Mouse (Mus musculus) frontal cortex, adult (tissue): ENCODE measurements around the gene Dhrs4.

Experiments
- ATAC-seq: cut with Nextera tagmentation; 2 replicates; pipeline ENCODE4 v1.9.2; 2017; ENCODE audit warnings: mild to moderate bottlenecking, moderate library complexity, mixed read lengths; ENCODE audit not compliant: low TSS enrichment

Gene Dhrs4

GRCm38 (mm10) chr14:55527940-55528339 lies 49.4 kb downstream of the Dhrs4 start:
- no peak for ATAC-seq

- ATAC-seq = no peak
These were observed 57.7 kb downstream of the Dhrs4 start for GRCm38 (mm10) chr14:55536116-55536745.
